Mouse (Mus musculus) kidney, adult 11 months (tissue): ENCODE results near the gene Card11.

ENCODE experiments used
- DNase-seq: peaks from one replicate; pipeline ENCODE4 v3.0.0; 2022

The Card11 gene

DNA sequence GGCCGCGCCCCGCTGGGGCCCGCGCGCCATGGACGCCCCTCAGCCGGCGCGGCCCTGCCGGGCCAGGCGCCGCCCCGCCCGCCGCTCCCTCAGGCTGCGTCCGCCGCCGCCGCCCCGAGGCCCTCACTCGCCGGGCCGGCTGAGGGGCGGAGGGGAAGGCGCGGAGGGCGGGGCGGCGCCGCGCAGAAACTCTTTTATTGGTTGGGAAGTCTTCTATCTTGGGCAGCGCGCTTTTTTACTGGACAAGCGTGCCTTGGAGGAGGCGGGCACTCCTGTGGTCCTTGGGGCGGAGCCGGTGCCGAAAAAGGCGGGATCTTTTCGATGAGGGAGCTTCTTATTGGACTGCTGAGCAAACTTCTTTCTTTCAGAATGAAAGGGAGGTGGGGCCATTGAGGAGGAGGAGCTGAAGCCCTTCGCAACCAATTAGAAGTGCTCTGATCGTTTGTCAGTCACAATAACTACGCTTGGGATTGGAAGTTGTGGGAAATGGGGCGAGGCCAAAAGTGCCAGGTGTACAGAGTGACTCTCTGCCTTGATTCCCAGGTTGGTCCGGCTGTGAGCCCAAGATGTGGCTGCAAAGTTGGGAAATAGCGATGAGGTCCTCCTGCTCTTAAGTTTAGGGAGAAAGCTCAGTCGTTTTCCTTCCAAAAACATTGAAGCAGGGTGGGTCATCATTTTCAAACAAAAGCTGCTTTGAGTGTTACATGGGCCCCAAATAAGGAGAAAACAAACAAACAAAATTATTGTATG, 169.9 kb downstream of the Card11 start, which contains the start of gene Gna12:
Gene Gna12 (minus strand): TSS at position 118 of the 750 bp plus-strand sequence.
- DNase-seq: peak; percentile 99

- DNase-seq: peak; percentile 67
These were observed 170.5 kb downstream of the Card11 start for GRCm38 (mm10) chr5:140829911-140830294.

GRCm38 (mm10) chr5:140829081-140829910, 171.1 kb downstream of the Card11 start:
- DNase-seq: no peak

DNA sequence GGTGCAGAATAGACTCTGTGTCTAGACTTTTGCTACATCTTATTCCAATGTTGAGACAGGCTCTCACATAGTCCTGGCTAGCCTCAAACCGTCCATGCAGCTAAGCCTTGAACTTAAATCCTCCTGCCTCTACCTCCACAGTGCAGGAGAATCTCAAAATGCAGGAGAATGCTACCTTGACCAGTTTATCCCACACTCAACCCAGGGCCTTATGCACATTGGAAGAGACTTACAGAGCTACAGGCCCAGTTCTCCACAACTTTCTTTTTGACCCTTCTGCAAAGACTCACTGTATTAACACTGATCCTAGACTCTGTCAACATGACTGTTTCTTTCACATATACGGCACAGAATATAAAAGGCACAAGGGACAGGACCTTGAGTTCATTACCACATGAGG, 172.0 kb downstream of the Card11 start:
- no peak for DNase-seq

GRCm38 (mm10) chr5:140827896-140828295, 172.5 kb downstream of the Card11 start:
- no peak for DNase-seq

GRCm38 (mm10) chr5:140827413-140827812, 173.0 kb downstream of the Card11 start:
- no peak for DNase-seq

GRCm38 (mm10) chr5:140826796-140827195, 173.6 kb downstream of the Card11 start:
- DNase-seq: no peak

- DNase-seq: no peak
These were observed 174.3 kb downstream of the Card11 start for GRCm38 (mm10) chr5:140826118-140826517.

DNA sequence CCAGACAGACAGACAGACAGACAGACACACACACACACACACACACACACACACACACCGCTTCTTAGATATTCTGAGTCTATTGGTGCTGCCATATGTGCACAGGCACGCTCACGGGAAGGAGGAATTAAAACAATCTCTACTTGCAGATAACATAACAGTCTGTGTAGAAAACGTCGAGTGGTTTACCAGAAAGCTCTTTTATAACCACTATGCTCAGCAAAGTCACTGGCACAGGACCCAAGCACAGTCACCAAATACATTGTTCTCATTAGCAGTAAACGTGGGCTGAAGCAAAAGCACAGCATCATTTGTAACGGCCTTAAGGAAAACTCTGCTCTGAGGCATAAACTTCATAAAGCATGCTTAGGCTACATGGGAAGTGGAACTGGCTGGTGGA, 176.3 kb downstream of the Card11 start:
- no peak for DNase-seq

DNA sequence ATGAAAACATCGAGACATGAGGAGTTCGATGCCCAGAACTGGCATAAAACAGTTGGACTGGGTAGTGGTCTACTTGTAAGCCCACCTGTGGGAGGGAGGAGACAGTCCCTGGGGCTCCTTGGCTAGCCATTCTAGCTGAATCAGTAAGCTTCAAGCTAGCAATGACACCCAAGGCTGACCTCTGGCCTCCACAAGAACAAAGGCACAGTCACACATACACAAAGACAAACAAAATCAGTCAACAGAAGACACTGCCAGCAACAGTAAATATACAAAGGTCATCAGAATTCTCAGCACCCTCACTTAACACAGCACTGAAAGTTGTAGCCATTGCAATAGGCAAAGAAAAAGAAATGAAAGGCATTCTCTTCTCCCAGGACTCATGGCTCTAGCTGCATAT, 177.0 kb downstream of the Card11 start:
- DNase-seq: no peak
